Comparison of ENCODE assay signal across 18 mouse cellular contexts in the genomic region with DNA sequence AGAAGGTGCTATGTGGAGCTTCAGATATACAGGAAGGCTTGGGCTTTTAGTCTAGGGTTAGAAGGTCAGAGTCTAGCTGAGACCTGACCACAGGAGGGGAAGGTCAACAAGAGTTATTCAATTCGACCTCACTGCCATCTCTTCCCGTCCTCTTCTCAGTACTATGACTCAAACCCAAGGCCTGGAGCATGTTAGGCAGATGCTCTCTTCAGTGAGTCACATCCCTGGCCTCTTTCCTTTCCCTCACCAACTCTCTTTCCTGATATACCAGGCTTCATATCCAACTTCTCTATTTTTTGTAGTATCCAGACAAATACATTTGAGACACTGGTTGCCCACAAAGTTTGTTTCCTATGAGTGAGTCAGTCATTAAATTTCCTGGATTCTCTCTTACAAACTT. TPM values are rescaled to one million over a fixed set of nuclear protein-coding genes. Genes with fewer than 3 reads are reported as not detected.
DNase-seq lines count a peak whose midpoint lies in the region; TF ChIP-seq lines count a peak whose summit lies in the region.
"Had no signal": no experiment of that assay in that cellular context is flagged by ENCODE, and none has a peak within 500 bp of the region (broad histone marks: within the 10 kb centered on the region; RNA-seq: fewer than 3 reads in every experiment).

No protein-coding gene starts in this region.

- peaks cover 7% of the 10 kb centered on the region for H3K4me1 ChIP-seq in heart, adult 2 months (ENCODE audit: control insufficient read depth, insufficient read depth, low read length)
- no peaks in the 10 kb centered on the region for H3K4me1 ChIP-seq in MEL (ENCODE audit: control insufficient read depth in 1 of 2, insufficient read depth in 2 of 2, low read length in 2 of 2)
- peaks cover 2% of the 10 kb centered on the region; the same call in 1 of the 2 replicates for H3K4me1 ChIP-seq in brown adipose tissue, adult 24 weeks (ENCODE audit: control insufficient read depth, insufficient read depth, insufficient read length, low read length)
- H3K4me1 ChIP-seq: embryonic facial prominence, embryonic 15.5 days; forebrain, embryonic 15.5 days; heart, embryonic 13.5 days; hindbrain, embryonic 12.5 days had no signal

- DNase-seq in heart, adult 2 months, result no peak
- DNase-seq in heart, postnatal 36 days, result no peak
- peak; percentile 3 for DNase-seq in MEL (ENCODE audit: low read depth, low spot score)
- DNase-seq in right cerebral cortex, postnatal 10 days (ENCODE audit: low spot score in 2 of 2), result no peak
- no peak for DNase-seq in left cerebral cortex, postnatal 36 days (ENCODE audit: low spot score in 2 of 2)
- DNase-seq in layer of hippocampus, adult 2 months (ENCODE audit: low spot score in 2 of 2), result no peak
- DNase-seq: adrenal gland, postnatal 10 days; cerebellum, adult 2 months; cerebellum, postnatal 14 days; embryo, embryonic 11 days; gastrocnemius, postnatal 14 days; heart, postnatal 4 days had no signal

- no peak overlapping the region for H3K4me3 ChIP-seq in heart, adult 2 months
- H3K4me3 ChIP-seq in MEL (ENCODE audit: control insufficient read depth in 1 of 2, insufficient read depth in 1 of 2, low read depth in 2 of 2, low read length in 2 of 2), result no peak overlapping the region
- no peak overlapping the region for H3K4me3 ChIP-seq in brown adipose tissue, adult 24 weeks (ENCODE audit: insufficient read depth, low read depth, low read length)
- no peak overlapping the region for H3K4me3 ChIP-seq in layer of hippocampus, adult 2 months
- H3K4me3 ChIP-seq: embryonic facial prominence, embryonic 15.5 days; forebrain, embryonic 15.5 days; heart, embryonic 13.5 days; hindbrain, embryonic 12.5 days had no signal

- no peak for TF ChIP-seq CTCF in heart, adult 2 months (IDR thresholded peaks at IDR 0.05)
- TF ChIP-seq CTCF in MEL (IDR thresholded peaks at IDR 0.05 in 2 of 3, conservative IDR thresholded peaks at IDR 0.05 in 1 of 3; ENCODE audit: control insufficient read depth in 1 of 3, insufficient read depth in 1 of 3, low read depth in 2 of 3, low read length in 3 of 3, poor library complexity in 1 of 3, severe bottlenecking in 1 of 3), result no peak
- no peak for TF ChIP-seq CTCF in layer of hippocampus, adult 2 months (conservative IDR thresholded peaks at IDR 0.05)

- intact Hi-C loops in heart, adult 2 months (cut with DNase I), result loop anchor here (5.0 kb wide), 1 partner anchor 37 kb away; no protein-coding TSS in a partner anchor
- intact Hi-C loops in heart, postnatal 36 days (cut with DNase I), result loop anchor here (5.0 kb wide), 1 partner anchor 37 kb away; no protein-coding TSS in a partner anchor
- intact Hi-C loops in left cerebral cortex, postnatal 36 days (cut with DNase I), result no loop called here

- WGBS in heart, adult 2 months, result 27% methylated on average over 2 of the region's 2 CpGs

- no peak for TF ChIP-seq EP300 in heart, adult 2 months (IDR thresholded peaks at IDR 0.05; ENCODE audit: insufficient read depth, low read depth, low read length)
- TF ChIP-seq EP300 in MEL (IDR thresholded peaks at IDR 0.05; ENCODE audit: low read depth in 1 of 2, low read length in 2 of 2), result no peak

- H3K27me3 ChIP-seq in heart, adult 2 months (ENCODE audit: control insufficient read depth, insufficient read depth, low read length), result no peaks in the 10 kb centered on the region
- H3K27me3 ChIP-seq in MEL (ENCODE audit: control insufficient read depth in 1 of 2, insufficient read depth in 2 of 2, low read length in 2 of 2), result no peaks in the 10 kb centered on the region
- H3K27me3 ChIP-seq: embryonic facial prominence, embryonic 15.5 days; forebrain, embryonic 15.5 days; hindbrain, embryonic 12.5 days had no signal

- TF ChIP-seq POLR2A in heart, adult 2 months (IDR thresholded peaks at IDR 0.05; ENCODE audit: insufficient read depth, low read depth, low read length), result no peak
- no peak for TF ChIP-seq POLR2A in MEL (IDR thresholded peaks at IDR 0.05; ENCODE audit: control insufficient read depth in 1 of 2, insufficient read depth in 1 of 2, low read depth in 1 of 2, low read length in 2 of 2, poor library complexity in 1 of 2)

- H3K27ac ChIP-seq in heart, adult 2 months, result peak overlapping the region; percentile 11; the same call in 1 of the 2 replicates
- no peak overlapping the region for H3K27ac ChIP-seq in MEL (ENCODE audit: control insufficient read depth, low read depth, low read length)
- H3K27ac ChIP-seq in brown adipose tissue, adult 24 weeks (replicated peaks; ENCODE audit: low read depth, low read length), result peak overlapping the region; percentile 98
- H3K27ac ChIP-seq in layer of hippocampus, adult 2 months, result no peak overlapping the region
- H3K27ac ChIP-seq: embryonic facial prominence, embryonic 15.5 days; forebrain, embryonic 15.5 days; heart, embryonic 13.5 days; hindbrain, embryonic 12.5 days had no signal

- H3K9me3 ChIP-seq in MEL (replicated peaks; ENCODE audit: insufficient read depth, low read length), result no peaks in the 10 kb centered on the region
- H3K9me3 ChIP-seq: embryonic facial prominence, embryonic 15.5 days; forebrain, embryonic 15.5 days; G1E; heart, embryonic 13.5 days; hindbrain, embryonic 12.5 days had no signal

- peaks cover 9% of the 10 kb centered on the region for H3K36me3 ChIP-seq in heart, adult 2 months (ENCODE audit: control insufficient read depth, insufficient read depth, low read length)
- H3K36me3 ChIP-seq in MEL (ENCODE audit: control insufficient read depth in 1 of 2, insufficient read depth in 2 of 2, low read length in 2 of 2), result no peaks in the 10 kb centered on the region
- H3K36me3 ChIP-seq: embryonic facial prominence, embryonic 15.5 days; forebrain, embryonic 15.5 days; G1E; hindbrain, embryonic 12.5 days had no signal

- TF ChIP-seq RAD21 in MEL (IDR thresholded peaks at IDR 0.05; ENCODE audit: low read depth, low read length), result no peak

- H3K9ac ChIP-seq in heart, adult 2 months (ENCODE audit: low read depth, low read length), result no peak overlapping the region
- H3K9ac ChIP-seq in MEL (ENCODE audit: control insufficient read depth, low read depth, low read length, poor library complexity, severe bottlenecking), result no peak overlapping the region
- H3K9ac ChIP-seq: embryonic facial prominence, embryonic 15.5 days; forebrain, embryonic 15.5 days; heart, embryonic 13.5 days; hindbrain, embryonic 12.5 days had no signal

- H3K79me2 ChIP-seq in heart, adult 2 months (replicated peaks; ENCODE audit: control insufficient read depth, insufficient read depth, low read length), result no peaks in the 10 kb centered on the region
- H3K79me2 ChIP-seq in MEL (ENCODE audit: control insufficient read depth, insufficient read depth, low read length, poor library complexity), result no peaks in the 10 kb centered on the region

TF ChIP-seq in MEL, 35 proteins besides CTCF, POLR2A, EP300 and RAD21:
- TF ChIP-seq E2F4 (IDR thresholded peaks at IDR 0.05; ENCODE audit: borderline replicate concordance, low read depth, low read length), result no peak
- no peak for TF ChIP-seq MYC (IDR thresholded peaks at IDR 0.05; ENCODE audit: low read depth, low read length)
- TF ChIP-seq CHD1 (IDR thresholded peaks at IDR 0.05; ENCODE audit: low read depth, low read length), result no peak
- no peak for TF ChIP-seq MEF2A (IDR thresholded peaks at IDR 0.05; ENCODE audit: extremely low read depth, insufficient replicate concordance, low read depth, low read length, poor library complexity, severe bottlenecking)
- TF ChIP-seq MAFK (IDR thresholded peaks at IDR 0.05; ENCODE audit: borderline replicate concordance, low read depth, low read length), result no peak
- no peak for TF ChIP-seq BHLHE40 (IDR thresholded peaks at IDR 0.05; ENCODE audit: borderline replicate concordance, low read depth, low read length)

RNA-seq across cellular contexts. Expression of a gene that starts 40.1 kb away (rescaled TPM):
- 10 to 100 TPM; 39.9 to 44.7 TPM for total RNA-seq in heart, adult 2 months (2021)
- polyA plus RNA-seq in heart, adult 2 months (2012; rRNA removed), result 13.5 and 34.5 TPM in 2 replicates
- 10 to 100 TPM; 43.2 to 46.6 TPM for total RNA-seq in heart, postnatal 36 days (2021)
- 1.7 and 2.9 TPM in 2 replicates for total RNA-seq in MEL (2012; rRNA removed)
- polyA plus RNA-seq in MEL (2012; ENCODE audit: insufficient read depth in 1 of 2, insufficient read length in 2 of 2, low read depth in 1 of 2, low replicate concordance in 2 of 2, missing spikeins in 1 of 2), result 1 to 10 TPM in 1 of 2 experiments, not detected in 1; 4.3 TPM
- 33.5 and 47.8 TPM in 2 replicates for polyA plus RNA-seq in brown adipose tissue, adult 24 weeks (2012; ENCODE audit: insufficient read depth, insufficient read length, missing spikeins)
- total RNA-seq in left cerebral cortex, postnatal 36 days (2021), result 100 to 1,000 TPM; 121 to 122 TPM
- 100 to 1,000 TPM; 202 to 204 TPM for total RNA-seq in layer of hippocampus, adult 2 months (2021)
- total RNA-seq: G1E had no signal
- polyA plus RNA-seq: G1E had no signal

Comparison
In these comparisons a context has a peak if more than half of its experiments do, and no peak if none do; other contexts are left out.
1. H3K27ac ChIP-seq: peak in heart, adult 2 months (single experiment) and brown adipose tissue, adult 24 weeks (single experiment); none in MEL (single experiment) and layer of hippocampus, adult 2 months (single experiment).
2. RNA of a gene that starts 40.1 kb away (total RNA-seq): 202 to 204 TPM in layer of hippocampus, adult 2 months, 121 to 122 TPM in left cerebral cortex, postnatal 36 days, 43.2 to 46.6 TPM in heart, postnatal 36 days and 39.9 to 44.7 TPM in heart, adult 2 months; 1.7 to 2.9 TPM in MEL; every median in the first group is over 10 times any median in the second.